Mouse (Mus musculus) erythroid progenitor cell, adult 5-6 weeks (primary cell): ENCODE measurements around the gene Zbtb22. TPM values are rescaled to one million over a fixed set of nuclear protein-coding genes. Genes with fewer than 3 reads are reported as not detected.
"Not testable (repeated sequence)": the region's sequence is repeated elsewhere in the genome, so short reads cannot be mapped to it uniquely, and the experiment has no call there.

Source experiments
- ATAC-seq: replicated peaks from 2 replicates; pipeline ENCODE4 v1.8.0; 2016; ENCODE audit warnings: moderate number of reproducible peaks, mild to moderate bottlenecking, moderate TSS enrichment, inconsistent platforms; ENCODE audit not compliant: poor library complexity, low FRiP score, severe bottlenecking
- total RNA-seq, 2 experiments: library from RNA; stranded (forward) in 1 of 2; stranded (reverse) in 1 of 2; fragments of 150-400 nt in 1 of 2; fragments of 186-747, 209-891 nt in 1 of 2; gene quantifications; 2 replicates each; pipeline versions ENCODE4 v1.2.3 to v1.2.4; 2015 to 2017; ENCODE audit warnings: low replicate concordance in 2 of 2

Gene Zbtb22
- total RNA-seq, 2 experiments from 2014 or later, result 11.7 to 28.8 TPM

DNA sequence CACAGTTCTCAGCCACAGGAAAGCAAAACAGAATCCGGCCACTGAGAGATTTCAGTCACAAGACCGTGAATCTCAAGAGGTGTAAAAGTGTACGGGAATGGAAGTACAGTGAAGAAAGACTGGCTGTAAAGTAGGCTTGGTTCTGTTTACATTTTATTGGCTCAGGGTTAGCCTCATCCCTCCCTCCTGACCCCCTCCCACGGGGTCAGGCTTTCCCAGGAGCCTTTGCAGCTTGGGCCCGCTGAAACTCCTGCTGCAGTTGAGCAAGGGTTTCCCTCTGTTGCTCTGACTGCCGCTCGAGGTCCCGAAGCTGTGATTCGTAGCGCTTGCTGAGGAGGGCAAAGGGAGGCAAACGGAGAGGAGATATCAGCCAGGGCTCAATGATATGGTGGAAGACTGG is 23.1 kb downstream of the Zbtb22 start:
- ATAC-seq, result no peak

DNA sequence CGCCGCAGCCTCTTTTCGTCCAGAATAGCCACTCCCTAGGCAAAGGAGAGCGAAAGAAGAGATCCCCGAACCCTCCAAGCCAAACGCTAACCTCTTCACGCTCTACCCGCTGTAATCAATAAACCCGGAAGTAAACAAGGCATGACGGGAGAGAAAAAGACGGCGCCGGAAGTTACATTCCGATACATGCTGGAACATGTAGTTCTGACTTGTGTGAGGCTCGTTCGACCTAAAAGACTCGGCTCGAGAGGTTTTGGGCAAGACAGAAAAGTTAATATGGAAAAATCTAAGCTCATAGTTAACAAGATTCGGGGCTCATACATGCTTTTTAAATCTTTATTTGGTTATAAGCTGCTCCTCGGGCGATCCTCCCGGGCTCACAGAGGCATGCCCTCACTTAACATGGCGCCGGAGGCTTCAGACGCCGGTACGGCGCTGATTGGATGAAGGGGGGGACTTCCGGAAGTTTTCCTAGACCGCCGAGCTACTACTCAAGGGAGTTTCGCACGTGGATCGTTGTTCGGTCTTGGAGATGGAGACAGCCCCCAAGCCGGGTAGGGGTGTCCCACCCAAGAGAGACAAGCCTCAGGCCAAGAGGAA is 24.6 kb downstream of the Zbtb22 start, which contains the start of the genes Pfdn6 and Wdr46:
Gene Pfdn6, minus strand, starts transcription at position 138 of the 600 bp plus-strand sequence.
Gene Wdr46, plus strand, starts transcription at position 455 of the 600 bp plus-strand sequence.
- ATAC-seq, result peak; percentile 93

DNA sequence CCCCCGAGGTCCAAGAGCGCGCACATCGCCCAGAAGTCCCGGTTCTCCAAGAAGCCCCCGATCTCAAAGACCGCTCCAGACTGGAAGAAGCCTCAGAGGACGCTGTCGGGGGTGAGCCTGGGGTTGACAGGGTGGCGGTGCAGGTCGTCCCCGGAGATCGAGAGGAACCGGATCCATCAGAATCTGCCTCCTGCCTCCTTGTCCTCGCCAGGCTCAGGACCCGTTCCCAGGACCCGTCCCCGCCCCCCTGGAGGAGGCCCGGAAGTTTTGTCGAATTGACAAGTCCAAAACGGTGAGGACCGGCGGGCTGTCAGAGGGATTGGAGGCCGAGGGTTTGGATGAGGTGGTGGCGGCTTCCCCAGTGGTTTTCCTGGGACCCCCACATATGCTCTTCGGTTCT is 25.3 kb downstream of the Zbtb22 start:
- ATAC-seq, result no peak

DNA sequence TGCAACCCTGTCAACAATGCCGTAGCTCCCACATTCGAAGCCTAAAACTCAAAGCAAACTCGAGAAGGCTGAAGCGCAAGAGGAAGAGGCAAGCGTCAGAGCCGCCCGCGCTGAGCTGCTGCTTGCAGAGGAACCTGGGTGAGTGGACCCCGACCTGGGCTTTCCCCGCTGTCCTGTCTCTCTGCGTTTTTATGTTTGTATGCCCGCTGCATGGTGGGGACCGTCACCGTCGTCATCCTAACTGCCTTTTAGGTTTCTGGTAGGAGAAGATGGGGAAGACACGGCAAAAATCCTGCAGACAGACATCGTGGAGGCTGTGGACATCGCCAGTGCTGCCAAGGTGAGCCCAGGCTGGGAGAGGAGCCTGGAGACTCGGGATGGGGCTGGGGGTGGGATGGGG is 25.7 kb downstream of the Zbtb22 start:
- no peak for ATAC-seq

DNA sequence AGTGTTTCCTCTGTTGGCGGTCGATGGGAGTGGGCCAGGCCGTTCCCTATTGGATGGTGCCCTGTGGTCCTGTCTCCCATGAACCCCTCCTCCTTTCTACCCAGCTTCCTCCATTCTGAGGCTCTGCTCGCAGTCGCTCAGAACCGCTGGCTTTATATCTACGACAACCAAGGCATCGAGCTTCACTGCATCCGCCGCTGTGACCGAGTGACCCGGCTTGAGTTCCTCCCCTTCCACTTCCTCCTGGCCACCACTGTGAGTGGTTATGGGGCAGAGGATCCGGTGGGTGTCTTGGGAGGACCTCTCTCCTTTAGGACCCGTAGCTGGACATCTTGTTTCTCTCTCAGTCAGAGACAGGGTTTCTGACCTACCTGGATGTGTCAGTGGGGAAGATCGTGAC is 27.8 kb downstream of the Zbtb22 start:
- ATAC-seq, result no peak

DNA sequence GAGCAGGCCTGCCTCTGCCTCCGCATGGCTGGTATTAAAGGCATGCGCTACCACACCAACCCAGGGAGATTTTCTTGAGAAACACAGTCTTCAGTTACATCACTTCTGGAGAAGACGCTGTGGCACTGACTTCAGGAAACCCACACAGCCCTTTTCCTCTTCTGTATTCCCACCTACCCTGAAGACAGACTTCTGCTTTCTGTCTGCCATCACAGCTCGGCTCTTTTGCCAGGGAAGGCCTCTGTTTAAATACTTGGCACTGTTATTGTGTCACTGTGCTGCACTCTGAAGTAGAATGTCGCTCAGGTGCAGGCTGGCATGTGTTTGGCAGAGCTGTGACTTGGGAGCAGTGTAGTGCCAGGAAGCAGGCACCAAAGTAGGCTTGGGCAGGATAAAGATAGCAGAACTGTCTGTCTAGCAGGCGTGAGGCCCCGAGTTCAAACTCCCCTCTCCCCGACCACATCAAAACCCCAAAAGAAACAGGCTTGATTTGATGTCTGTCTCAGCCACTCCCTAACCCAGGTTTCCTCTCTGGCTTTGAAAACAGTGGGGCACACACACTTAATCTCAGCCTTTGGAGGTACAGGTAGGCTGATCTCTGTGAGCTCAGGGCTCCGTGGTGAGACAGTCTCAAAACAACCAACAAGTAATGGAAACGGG is 31.9 kb downstream of the Zbtb22 start:
- ATAC-seq, result no peak

DNA sequence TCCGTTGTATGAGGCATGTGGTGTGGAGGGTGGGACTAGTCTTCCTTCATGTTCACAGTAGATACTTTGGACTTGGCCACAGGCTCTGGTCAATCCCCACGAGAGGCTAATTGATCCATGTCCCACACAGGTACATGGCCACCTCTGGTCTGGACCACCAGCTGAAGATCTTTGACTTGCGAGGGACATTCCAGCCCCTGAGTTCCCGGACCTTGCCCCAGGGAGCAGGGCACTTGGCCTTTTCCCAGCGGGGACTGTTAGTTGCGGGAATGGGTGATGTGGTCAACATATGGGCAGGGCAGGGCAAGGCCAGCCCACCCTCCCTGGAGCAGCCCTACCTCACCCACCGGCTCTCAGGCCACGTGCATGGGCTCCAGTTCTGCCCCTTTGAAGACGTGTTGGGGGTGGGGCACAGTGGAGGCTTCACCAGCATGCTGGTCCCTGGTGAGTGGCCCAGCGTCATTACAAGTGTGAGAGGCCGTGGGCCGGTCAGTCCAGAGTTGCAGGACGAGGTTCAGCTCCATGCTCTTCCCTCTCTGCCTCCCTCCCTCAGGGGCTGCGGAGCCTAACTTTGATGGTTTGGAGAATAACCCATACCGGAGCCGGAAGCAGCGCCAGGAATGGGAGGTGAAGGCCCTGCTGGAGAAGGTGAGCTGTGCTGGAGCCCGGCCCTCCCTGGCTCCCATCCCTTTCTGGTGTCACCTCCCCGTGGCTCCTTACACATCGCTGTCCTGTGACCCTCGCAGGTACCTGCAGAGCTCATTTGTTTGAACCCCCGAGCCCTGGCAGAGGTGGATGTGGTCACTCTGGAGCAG is 32.6 kb downstream of the Zbtb22 start:
- ATAC-seq, result no peak

DNA sequence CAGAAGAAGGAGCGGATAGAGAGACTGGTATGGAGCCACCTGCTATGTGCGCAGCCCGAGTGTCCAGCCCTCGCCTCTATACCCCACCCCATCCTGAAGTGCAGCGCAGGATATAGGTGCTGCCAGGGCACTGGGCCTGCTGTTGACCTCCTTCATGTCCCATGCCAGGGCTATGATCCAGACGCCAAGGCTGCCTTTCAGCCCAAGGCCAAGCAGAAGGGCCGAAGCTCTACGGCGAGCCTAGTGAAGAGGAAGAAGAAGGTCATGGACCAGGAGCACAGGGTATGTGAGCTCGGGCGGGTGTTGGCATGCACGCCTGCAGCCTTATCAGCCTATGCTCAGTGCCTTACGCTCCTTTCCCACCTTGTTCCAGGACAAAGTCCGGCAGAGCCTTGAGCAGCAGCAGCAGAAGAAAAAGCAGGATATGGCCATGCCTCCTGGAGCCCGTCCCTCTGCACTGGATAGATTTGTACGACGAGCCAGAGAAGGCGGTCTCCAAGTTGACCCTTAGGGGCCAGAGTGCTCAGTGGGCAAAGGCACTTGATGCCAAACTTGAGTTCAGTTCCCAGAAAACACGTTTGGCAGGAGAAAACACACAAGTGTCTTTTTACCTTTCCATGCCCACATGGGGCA is 33.3 kb downstream of the Zbtb22 start:
- no peak for ATAC-seq

DNA sequence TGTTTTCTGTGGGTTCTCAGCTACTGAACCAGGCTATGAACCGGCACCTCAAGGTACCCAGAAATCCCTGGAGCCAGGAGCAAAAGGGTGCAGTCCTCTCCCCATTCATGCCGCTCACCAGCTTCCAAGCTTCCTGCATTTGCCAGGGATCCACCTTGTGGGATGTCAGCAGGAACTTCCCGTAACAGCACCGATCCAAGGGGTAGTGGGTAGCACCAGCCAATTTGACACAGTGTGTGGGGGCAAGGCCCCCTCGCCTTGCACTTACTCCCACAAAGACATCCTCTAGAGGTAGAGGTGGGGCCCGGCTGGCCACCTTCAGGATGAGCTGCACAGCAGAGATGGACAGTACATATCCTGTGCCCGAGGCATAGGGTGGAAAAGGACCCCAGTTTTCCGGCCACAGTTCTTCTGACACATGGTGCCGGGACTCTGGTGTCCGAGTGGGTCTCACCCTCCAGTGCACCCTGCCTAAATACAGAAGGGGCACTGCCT is 34.5 kb downstream of the Zbtb22 start:
- ATAC-seq, result no peak

DNA sequence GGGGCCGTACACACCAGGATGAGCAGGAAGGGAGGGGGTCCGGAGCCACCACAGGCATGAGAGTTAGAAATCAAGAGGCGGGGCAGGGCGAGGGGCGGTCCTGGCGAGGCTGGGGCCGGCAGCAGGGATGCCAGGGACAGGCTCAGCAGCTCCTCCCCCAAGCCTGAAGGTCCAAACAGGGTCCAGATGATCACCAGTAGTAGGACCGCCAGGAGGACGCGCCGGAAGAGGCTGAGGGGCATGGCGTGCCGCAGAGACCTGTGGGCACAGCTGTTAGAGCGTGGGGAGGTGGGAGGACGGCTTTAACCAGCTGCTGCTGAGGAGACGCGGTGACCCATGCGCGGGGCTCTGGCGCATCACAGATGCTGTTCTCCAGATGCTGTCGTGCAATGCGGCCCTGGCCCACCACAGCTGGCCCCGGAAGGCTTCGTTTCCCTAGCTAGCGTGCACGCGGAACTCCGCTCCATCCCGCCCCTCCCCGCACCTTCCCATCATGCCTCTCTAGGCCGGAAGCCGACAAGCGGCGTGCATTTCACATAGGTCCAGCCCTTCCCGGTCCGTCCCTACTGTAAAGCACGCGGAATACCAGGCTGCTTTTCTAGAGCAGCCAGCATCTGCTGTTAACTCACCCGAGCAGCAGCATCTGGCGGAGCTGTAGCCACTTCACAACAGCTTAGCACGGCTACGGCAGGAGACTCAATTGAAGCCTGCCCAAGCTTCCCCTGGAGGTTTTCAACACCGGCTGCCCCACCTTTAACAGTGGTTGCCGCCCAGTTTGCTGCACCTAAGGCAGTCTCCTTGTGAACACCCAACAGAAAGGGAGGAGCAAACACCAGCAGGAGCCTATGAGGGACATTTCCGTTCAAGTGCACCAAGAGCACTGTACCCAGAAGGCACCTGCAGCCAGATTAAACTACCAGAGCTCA is 35.6 kb downstream of the Zbtb22 start, which contains the start of gene B3galt4:
Gene B3galt4, minus strand, starts transcription at position 468 of the 926 bp plus-strand sequence.
- peak; percentile 53 for ATAC-seq

DNA sequence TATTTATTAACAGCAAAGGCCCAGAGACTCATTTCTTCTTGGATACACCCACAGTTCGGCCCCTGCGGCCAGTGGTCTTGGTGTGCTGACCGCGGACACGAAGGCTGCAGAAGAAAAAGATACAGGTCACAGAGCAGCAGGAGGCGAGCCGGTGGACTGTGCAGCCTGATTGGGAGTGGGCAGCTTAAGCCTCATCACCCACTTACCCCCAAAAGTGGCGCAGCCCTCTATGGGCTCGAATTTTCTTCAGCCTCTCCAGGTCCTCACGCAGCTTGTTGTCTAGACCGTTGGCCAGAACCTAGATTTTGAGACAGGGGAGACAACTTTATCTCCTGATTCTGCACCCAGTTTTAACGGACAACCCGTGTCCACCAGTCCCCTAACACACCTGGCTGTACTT is 36.3 kb downstream of the Zbtb22 start:
- ATAC-seq, result not testable (repeated sequence)

DNA sequence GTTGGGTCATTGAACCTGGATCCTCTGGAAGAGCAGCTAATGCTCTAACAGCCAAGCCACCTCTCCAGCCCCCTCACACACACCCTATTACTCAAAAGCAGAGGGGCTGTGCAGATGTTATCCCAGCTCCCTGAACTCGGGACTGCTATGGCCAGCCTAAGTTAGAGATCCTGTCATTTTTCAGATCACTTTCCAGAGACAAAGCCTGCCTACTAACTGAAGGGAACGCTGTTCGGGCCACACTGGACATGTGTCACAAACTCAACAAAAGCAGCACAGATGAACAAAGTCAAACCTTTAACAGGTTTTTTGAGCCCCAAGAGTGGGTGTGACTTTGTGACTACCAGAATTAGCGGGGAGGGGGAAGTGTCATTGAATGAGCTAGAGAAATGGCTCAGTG is 37.2 kb downstream of the Zbtb22 start:
- no peak for ATAC-seq

DNA sequence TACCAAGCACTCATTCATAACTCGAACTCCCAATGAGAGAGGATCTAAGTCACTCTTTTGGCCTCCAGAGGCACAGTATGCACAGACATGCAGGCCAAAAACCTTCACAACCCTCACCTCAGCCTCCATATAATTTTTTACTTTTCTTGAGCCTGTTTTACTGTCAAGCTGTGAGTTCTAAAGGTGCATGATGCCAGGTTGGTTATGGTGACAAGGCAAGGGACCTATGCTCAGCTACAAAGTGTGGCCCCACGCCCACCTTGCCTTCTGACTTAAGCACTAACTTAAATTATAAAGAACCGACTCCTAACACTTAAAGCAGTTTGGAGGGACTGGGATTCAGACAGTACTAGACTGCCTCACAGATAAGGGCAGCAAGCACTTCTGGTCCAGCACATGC is 37.6 kb downstream of the Zbtb22 start:
- ATAC-seq, result no peak

DNA sequence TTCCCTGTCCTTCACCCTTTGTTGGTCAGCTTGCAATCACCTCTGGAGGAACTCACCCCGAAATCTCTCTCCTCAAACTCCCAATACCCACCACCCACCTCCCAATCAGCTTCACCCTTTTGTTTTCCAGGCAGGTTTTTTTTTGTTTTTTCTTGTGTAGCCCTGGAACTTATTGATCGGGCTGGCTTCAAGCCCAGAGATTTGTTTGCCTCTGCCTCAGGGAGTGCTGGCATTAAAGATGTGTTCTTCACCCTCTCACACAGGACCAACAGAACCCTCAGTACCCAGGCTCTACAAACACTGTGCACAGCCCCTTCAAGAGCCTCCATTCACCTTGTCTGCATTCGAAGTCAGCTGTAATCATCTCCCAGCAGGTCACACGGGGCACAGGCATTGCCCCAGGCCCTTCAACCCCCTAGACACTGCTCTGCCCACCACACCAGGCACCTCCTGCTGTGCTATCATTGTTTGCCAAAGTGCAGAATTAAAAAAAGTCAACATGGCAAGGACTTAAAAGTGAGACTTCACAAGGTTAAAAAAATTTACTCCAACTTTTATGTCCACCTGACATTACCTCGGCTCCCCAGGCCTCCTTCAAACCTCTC is 38.4 kb downstream of the Zbtb22 start:
- ATAC-seq, result no peak

DNA sequence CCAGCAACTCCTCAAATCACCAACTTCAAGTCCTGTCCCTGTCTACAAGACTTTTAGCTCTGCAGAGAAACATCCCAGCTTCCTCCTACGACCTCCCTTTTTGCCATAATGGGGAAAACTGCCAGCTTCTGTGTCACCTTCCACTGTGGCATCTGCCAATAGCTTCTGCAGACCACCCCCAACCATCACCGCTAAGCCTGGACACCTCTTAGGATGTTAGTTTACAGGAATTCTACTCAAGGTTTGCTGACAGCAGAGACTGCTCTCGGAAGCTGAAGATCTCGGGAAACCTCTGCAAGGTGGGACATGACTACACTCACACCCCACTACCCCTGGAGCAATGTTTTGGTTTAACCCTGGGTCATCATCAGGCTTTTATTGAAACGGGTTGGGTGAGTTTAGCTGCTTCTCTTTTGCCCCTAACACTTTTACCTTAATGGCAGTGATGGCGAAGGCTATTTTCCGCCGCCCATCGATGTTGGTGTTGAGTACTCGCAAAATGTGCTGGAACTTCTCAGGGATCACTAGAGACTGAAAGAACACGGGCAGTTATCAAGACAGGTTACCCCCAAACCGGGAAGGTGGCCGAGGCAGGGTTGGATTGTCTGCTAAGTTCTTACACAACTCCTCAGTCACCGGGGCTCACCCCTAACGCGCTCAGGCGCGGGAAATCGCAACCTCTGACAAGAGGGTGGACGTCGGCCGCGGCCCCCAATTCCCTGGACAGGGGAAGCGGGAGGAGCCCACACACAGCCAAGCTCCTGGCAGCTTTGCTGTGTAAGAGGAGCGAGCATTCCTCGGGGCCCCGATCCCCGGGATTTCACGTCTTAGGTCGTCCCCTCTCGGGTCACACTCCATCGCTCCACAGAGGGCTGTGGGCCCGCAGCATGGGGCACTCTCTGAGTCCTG is 39.2 kb downstream of the Zbtb22 start:
- ATAC-seq, result peak; percentile 4

DNA sequence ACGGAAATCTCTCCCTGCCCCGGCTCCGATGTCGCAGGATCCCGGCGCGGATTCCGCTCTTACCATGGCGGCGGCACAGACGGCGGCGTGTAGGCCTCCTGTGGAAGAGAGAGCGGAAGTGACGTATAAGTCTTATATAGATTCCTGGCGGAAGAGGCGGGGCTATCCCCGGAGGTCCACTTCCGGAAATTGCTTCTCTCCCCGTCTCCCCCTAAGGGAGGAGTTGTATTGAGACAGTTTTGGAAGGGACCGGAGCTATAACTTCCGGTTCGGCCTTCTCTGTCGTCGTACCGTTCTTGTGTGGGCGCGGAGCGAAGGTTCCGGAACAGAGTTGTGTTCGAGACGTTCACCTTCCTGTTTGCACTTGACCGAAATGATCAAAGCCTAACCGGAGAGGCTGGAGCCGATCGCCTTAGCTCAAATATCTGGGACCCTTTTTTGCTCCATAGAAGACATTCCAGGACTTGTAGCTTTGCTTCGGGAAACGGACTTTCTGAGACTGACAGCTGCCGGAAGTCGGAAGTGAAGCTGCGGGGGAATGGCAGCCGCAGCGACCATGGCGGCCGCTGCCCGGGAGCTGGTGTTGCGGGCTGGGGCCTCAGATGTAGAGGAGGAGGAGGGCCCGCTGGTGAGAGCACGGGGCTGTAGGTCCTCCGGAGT is 40.0 kb downstream of the Zbtb22 start, which contains the start of the genes Vps52 and Rps18:
Gene Vps52, plus strand, starts transcription at position 258 of the 660 bp plus-strand sequence.
Gene Rps18, minus strand, starts transcription at position 447 of the 660 bp plus-strand sequence.
- peak; percentile 90 for ATAC-seq

DNA sequence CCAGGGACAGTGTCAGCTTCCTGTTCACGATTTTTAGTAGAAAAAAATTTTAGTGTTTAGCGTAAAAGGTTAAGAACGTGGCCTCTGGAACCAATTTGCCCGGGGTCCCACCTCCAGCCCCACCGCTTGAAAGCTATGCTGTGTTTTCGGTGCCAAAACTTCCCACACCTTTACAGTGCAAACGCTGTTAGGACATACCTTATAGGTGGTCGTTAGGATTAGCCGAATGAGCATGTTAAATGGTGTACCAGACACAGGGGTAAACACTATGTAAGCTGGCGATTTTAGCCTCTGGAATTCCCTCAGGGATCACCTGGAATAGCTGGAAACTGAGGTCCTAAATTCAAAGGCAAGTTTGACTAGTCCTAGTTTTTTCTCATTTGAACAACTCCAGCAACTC is 40.6 kb downstream of the Zbtb22 start:
- no peak for ATAC-seq
